Mouse (Mus musculus): ENCODE measurements around the gene Pnp2.
A peak's percentile ranks its signal among the peaks of the same experiment; 100 is the strongest.
"Not testable (repeated sequence)": the region's sequence is repeated elsewhere in the genome, so short reads cannot be mapped to it uniquely, and the experiment has no call there.

The Pnp2 gene

GRCm38 (mm10) chr14:50955942-50956508, at the start of gene Pnp2:
Pnp2 (plus strand) TSS chr14:50955992.
- DNase-seq (ENCODE audit: low spot score), result not testable (repeated sequence)

- DNase-seq (ENCODE audit: low spot score), result no peak
Observed at GRCm38 (mm10) chr14:50908126-50908525, 47.7 kb upstream of the Pnp2 start.

- DNase-seq (ENCODE audit: low spot score), result no peak
Observed at GRCm38 (mm10) chr14:50911356-50911755, 44.4 kb upstream of the Pnp2 start.

DNA sequence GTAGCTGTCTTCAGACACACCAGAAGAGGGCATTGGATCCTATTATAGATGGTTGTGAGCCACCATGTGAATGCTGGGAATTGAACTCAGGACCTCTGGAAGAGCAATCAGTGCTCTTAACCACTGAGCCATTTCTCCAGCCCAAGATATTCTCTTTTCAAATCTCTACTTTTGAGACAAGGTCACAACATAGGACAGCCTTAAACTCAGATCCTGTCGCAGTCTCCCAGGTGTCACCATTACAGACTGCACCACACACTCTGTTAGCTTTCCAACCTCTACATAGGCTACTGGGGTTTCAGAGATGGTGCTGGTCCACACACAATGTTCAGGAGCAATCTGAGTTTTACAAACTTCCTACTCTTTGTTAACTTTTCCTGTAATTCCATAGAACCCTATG, 32.4 kb upstream of the Pnp2 start:
- not testable (repeated sequence) for DNase-seq (ENCODE audit: low spot score)

DNA sequence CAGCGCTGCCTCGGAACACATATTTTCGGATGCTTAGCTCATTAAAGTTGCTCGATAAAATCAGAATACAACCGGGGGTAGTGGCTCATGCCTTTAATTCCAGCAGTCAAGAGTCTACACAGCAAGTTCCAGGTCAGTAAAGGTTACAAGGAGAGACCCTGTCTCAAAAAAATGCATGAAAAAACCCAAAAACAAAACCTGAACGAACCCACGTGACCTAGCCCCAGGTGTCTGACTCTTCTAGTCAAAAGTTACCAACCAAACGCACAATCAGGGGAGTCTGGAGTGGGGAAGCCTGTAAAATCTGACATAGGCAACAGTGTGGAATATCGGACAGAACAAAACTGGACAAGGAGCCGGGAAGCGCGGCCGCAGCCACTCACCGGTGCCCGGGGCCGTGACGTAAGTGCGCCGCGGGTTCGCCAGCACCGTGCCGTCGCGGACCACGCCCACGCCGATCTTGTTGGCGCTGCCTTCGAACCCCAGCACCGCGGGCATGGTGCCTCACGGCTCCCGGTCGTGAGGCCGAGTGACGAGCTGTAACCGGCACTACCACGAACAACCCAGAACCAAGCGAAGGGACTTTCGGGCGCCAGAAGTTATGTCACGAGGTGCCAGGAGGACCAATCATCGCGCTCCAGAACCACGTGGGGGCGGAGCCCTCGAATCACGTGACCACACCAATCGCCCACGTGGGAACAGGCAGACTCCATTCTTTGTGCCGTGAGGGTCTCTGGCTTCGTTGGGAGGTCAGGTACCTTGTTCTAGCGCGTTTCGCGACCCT, 31.3 kb upstream of the Pnp2 start, which contains the start of the genes Osgep and Apex1:
Gene Osgep, minus strand, starts transcription at position 613 of the 784 bp plus-strand sequence.
Gene Apex1, plus strand, starts transcription at position 688 of the 784 bp plus-strand sequence.
- peak; percentile 96 for DNase-seq (ENCODE audit: low spot score)

DNA sequence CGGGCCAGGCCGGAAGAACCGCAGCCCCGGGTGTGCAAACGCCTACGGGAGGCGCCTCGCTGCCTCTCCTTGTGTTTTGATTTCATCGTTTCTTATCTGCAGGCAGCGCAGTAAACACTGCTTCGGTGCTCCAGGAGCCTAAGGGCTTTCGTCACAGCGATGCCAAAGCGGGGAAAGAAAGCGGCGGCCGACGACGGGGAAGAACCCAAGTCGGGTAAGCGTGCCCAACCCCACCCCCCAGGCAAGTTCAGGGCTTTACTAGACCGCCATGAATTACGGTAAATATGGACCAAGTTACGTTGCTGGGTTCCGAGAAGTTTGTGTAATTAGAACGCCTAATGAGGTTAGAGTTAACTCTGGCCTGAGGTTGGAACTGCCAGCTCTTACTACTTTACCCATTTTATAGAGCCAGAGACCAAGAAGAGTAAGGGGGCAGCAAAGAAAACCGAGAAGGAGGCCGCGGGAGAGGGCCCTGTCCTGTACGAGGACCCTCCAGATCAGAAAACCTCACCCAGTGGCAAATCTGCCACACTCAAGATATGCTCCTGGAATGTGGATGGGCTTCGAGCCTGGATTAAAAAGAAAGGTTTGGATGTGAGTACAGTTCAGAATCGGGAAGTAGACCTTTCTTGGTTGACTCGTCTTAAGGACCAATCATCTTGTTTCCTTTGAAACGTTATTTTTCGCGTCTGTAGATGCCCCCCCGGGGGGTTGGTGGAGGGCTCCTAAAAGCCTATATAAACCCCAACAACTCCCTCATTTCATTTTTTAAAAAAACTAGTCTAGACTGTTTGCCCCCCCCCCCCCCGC, 30.5 kb upstream of the Pnp2 start:
- no peak for DNase-seq (ENCODE audit: low spot score)

- no peak for DNase-seq (ENCODE audit: low spot score)
Observed at GRCm38 (mm10) chr14:50927366-50927765, 28.4 kb upstream of the Pnp2 start.

DNA sequence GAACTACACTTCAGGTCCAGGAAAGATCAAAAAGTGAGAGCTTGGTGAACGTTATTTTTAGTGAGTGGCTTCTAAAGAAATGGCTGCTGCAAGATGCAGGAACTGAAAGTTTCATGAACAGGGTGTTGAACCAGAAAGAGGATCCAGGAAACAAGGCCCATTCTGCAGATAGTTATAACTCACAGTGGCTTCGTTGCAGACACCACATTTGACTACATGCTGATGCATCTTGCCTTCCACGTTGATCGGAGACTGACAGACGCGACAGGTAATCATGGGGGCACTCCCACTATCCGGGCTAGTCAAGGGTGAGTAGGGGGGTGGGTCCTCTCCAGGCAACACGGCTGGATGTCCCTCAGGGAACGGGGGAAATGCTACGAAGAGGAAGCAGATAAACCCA, 25.8 kb upstream of the Pnp2 start:
- DNase-seq (ENCODE audit: low spot score), result no peak

DNA sequence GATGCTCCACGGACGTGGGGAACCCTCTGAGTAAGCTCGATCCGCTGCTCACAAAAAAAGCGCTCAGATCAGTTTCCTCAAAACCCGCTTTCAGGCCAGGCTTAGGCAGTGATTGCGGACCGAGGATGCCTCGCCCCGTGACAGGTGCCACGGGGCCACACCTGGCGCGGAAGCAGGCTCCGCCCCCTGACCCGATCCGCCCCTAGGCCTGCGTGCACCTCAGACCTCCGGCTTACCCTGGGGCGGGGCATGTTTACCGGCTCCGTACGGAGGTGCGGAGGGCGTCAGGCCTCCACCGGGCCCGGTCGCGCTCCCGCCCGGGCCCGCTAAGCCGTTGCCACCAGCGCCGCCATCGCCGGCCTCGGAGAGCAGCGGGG, 25.4 kb upstream of the Pnp2 start:
- DNase-seq (ENCODE audit: low spot score), result peak; percentile 61

- peak; percentile 99 for DNase-seq (ENCODE audit: low spot score)
Observed at GRCm38 (mm10) chr14:50930754-50931492, 24.9 kb upstream of the Pnp2 start, which contains the start of the genes Pip4p1 and Pnp. Pip4p1 (minus strand) TSS chr14:50930856. Pnp (plus strand) TSS chr14:50931082.

- peak; percentile 48 for DNase-seq (ENCODE audit: low spot score)
Observed at GRCm38 (mm10) chr14:50931493-50932020, 24.2 kb upstream of the Pnp2 start.

DNA sequence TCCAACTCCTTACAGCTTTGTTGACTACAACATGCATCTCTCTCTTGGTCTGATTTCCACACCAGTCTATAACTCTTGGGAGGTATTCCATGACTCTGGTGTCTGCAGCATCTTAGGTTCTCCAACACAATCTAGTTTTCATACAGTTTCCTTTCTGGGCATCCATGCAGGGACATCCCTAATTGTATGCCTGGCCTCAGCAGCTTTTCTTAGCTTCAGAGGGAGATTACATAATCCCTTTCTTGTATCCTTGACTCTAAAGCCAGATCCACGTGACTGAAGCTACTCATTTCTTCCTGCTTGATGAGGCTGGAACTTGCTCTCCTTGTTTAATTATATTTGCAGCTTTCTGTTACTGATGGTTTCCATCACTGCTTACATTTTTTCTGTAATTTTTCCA, 19.1 kb upstream of the Pnp2 start:
- no peak for DNase-seq (ENCODE audit: low spot score)

- DNase-seq (ENCODE audit: low spot score), result no peak
Observed at GRCm38 (mm10) chr14:50938119-50938908, 17.5 kb upstream of the Pnp2 start.

- DNase-seq (ENCODE audit: low spot score), result no peak
Observed at GRCm38 (mm10) chr14:50938940-50939339, 16.9 kb upstream of the Pnp2 start.

DNA sequence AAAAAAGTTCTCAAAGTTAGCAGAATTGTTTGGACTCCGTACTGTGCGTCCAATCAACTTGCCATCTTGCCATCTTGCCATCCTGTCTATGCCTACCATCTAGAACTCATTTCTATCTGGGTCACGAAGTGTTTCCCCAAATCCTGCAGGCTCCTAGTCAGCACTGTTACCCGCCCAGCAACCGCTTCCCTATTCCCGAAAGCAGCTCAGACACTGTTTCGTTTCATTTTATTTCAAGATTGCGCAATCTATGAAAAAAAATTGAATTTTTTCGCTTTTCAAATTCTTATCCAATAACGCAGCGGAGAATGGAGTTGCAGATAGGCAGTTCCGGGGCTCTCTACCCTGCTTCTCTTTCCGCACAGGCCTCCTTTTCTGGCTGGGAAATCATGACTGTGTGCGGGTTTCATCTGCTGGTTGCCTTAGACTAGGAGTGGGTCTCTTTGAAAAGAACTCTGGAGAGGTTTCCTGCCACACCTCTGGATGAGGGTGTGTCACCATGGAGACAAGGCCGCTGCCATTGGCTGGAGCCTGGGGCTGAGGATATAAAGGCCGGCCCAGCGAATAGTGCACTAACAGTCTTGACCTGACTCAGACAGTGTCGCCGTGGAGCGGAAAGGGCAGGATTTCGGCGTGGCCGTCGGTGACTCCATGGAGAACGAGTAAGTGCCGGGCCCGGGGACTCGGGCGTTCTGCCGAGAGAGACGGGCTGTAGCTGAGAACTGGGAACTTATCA, 11.7 kb upstream of the Pnp2 start, which contains the start of gene Gm49342:
Gene Gm49342, plus strand, starts transcription at position 586 of the 736 bp plus-strand sequence.
- DNase-seq (ENCODE audit: low spot score), result peak; percentile 94

GRCm38 (mm10) chr14:50944668-50945033, 11.1 kb upstream of the Pnp2 start:
- DNase-seq (ENCODE audit: low spot score), result not testable (repeated sequence)

GRCm38 (mm10) chr14:50945081-50945480, 10.7 kb upstream of the Pnp2 start:
- DNase-seq (ENCODE audit: low spot score), result not testable (repeated sequence)

DNA sequence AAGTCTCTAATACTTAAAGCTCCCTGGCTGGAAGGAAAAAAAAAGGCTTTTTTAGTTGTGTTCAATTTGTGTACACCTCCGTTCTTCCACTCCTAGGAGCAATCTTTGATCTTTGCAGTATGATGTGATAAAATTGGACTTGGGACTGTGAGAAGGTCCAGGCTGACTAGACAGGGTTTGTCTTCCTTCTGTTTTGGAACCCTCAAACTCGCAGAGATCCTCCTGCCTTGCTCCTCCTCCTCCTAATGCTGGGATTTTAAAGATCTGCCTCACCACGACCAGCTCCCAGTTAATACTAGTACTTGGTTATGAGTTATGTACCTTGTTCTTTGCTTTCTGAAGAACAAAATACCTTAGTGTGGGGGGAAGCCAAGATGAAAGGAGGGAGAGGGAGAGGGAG, 10.3 kb upstream of the Pnp2 start:
- not testable (repeated sequence) for DNase-seq (ENCODE audit: low spot score)

- no peak for DNase-seq (ENCODE audit: low spot score)
Observed at GRCm38 (mm10) chr14:50955487-50955886, 305 bp upstream of the Pnp2 start.

DNA sequence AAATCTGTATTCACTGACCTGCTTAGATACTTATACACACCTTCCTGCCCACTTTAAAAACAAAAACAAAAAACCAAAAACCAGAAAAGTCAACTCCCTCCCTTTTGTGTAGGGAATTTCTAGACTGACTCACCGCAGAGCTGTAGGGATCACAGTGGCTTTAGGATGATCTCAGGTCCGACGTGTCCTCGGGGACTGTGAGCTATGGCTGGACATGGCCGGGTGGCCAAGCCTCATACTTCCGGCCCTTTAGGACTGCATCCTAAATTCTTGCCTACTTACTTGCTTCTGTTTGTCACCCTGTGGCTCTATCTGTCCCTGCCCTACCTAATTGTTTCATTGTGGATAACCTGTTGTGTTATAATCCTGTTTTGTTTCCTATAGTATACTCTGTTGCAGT, 932 bp downstream of the Pnp2 start:
- DNase-seq (ENCODE audit: low spot score), result not testable (repeated sequence)

Measured in MN1 (cell line).